Mouse (Mus musculus) cerebellum, postnatal 4 days (tissue): ENCODE data around the gene Clcnkb.

Source experiments
- DNase-seq, 2 experiments: peaks; one replicate each; pipeline ENCODE4 v3.0.0; 2022; ENCODE audit warnings: low spot score in 2 of 2, mixed read lengths in 1 of 2

The Clcnkb gene

GRCm38 (mm10) chr4:141405314-141405622 is 10.5 kb downstream of the Clcnkb start:
- no peak for DNase-seq

DNA sequence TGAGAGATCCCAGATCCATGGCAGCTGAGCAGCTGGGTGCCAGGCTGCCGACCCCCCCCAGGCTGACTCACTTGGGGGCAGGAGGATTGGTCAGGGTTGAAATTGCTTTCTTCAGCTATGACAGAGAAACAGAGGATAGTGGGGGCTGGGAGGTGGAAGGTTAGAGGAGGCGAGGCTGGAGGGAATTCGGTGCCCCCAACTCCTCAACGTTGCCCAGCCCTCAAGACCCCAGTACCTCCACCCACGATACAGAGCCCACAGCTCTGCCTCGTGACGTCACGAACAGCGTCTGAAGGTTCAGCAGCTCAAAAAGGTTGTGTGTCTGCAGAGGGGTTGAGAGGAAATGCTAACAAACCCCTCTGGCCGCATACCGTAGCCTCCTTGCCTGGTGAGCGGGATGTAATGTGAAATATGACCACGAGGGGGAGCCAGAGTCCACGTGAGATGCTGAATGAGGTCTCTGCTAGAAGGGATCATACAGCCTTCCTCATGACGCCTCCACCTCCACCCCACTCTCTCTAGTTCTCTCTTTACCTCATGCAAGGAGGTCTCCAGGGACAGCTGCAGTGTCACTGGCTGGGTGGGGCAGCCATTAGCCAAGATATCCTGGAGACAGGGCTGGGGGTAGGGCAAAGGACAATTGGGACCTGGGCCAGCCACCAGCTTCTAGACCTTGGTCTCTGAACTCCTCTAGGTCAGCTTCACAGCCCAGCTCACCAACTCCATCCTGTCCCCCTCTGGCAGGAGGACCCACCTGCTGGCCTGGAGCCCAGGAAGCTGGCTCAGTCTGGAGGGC is 11.1 kb downstream of the Clcnkb start:
- peak; percentile 94 for DNase-seq

DNA sequence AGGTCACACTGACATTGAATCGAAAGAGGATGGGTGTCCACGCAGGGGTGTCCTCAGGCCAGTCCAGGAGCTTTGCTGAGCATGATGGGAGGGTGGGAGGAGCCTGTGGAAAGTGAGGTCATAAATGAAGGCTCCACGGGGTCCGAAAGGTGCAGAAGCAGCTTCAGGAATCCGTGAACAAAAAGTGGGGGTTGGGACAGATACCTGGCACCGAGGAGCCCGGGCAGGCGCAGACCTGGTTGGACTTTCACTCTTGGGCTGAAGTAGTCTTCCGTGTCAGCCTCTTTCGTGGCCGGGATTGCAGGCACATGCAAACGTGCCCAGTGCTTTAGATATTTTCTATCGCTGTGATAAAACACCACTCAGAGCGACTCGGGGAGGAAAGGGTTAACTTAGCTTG is 15.6 kb downstream of the Clcnkb start:
- no peak for DNase-seq

DNA sequence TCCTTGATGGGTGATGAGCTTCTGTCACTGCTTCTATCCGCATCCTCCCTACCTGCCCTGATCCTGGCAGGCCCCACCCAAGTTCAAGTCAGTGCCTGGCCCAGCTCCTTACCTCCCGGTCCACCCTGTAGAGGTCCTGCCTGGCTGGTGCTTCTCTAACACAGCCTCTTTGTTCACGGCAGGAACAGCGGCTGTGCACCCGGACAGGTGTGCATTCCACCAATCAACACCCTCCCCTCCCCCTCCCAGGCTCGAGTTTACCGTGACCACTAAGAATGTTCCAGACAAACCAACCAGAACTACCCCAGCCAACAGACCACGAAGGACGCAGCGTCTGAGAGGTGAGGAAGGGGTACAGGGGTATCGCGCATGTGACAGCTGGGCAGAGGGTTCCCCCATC is 17.3 kb downstream of the Clcnkb start, which contains the start of gene Clcnka:
Gene Clcnka (minus strand): TSS at position 180 of the 400 bp plus-strand sequence.
- no peak for DNase-seq

- no peak for DNase-seq
Observed at GRCm38 (mm10) chr4:141397861-141398260, 18.0 kb downstream of the Clcnkb start.

DNA sequence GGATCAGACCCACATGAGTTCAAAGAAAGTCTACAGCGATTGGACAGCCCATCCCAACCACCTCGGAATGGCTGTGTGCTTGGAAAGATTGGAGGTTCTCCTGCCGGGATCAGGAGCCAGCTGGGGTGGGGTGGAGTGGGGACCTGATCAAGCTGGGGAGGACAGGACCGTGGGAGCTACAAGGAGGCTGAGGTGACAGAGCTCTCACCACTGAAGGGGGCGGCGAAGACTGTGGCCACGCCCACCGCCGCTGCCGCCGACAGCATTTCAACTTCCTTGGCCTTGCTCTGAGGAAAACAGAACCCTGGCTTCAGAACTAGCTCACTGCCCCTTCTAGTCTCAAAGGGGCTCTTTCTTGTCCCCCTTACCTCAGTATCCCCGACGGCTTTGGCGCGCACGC is 21.1 kb downstream of the Clcnkb start:
- no peak for DNase-seq

GRCm38 (mm10) chr4:141391293-141391692 is 24.5 kb downstream of the Clcnkb start:
- DNase-seq: no peak

DNA sequence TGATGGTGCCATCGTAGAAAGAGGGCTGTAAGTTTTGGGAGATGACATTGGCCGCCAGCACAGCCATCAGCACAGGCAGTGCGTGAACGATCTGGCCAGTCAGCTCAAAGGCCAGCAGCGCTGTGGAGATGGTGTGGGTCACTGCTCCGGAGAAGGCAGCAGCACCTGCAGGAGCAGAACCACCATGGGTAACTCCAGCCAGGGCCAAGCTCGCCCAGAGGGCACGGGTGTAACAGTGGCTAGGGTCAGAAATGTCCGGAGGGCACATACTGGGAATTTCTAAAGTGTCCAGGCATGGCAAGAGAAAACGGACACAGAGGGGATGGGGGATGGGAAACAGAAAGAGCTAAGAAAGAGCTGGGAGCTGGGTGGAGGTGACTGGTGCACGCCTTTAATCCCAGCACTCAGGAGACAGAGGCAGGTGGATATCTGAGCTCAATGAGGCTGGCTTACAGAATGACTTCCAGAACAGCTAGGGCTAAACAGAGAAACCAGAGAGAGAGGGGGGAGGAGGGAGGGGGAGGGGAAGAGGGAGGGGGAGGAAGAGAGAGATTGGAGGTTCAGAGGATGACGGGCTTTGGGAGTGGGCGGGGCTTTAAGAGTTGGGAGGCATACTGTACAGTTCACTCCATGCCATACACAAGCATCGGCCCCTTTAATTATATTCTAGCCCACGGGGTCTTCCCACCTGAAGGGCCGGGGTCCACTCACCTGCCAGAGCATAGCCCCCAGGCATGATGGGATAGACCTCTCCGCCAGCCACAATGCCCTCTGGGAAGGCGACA is 26.3 kb downstream of the Clcnkb start:
- DNase-seq: no peak

- no peak for DNase-seq
Observed at GRCm38 (mm10) chr4:141387933-141388332, 27.9 kb downstream of the Clcnkb start.

GRCm38 (mm10) chr4:141387093-141387784 is 28.6 kb downstream of the Clcnkb start:
- peak; percentile 52 to 78 for DNase-seq

- DNase-seq: no peak
Observed at GRCm38 (mm10) chr4:141386150-141386549, 29.7 kb downstream of the Clcnkb start.

DNA sequence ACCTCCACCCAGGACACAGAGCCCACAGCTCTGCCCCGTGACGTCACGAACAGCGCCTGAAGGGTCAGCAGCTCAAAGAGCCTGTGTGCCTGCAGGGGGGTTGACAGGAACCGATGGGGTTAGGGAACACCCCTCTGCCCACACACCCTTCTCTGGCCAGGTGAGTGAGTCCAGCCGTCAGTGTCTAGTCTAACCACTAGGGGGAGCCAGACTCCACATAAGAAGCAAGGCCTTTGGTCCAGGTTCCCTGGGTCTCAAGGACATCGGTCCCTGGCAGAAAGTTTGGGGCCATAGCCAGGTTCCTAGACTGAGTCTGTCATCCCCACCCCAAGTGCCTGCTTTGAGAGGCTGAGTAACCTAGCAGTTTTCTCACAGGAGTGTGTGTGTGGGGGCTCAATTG is 30.5 kb downstream of the Clcnkb start:
- peak in 1 of 2 experiments; percentile 42 for DNase-seq

DNA sequence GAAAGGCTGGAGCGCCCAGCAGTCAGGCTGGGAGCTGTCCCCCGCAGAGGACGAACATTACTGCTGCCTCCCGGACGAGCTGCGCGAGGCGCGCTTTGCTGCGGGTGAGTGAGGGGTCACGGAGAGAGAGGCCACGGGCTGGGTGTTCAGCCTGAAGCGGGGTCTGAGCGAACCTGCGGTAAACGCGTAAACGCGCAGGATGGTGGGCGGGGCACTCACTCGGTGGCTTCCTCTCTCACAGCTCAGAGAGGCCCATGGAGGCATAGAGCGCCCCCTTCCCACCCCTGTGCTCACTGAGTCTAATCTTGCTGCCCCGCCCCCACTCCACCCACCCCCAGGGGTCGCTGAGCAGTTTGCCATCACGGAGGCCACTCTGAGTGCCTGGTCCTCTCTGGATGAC is 33.4 kb downstream of the Clcnkb start:
- no peak for DNase-seq

- DNase-seq: no peak
Observed at GRCm38 (mm10) chr4:141379674-141380073, 36.1 kb downstream of the Clcnkb start.

- DNase-seq: no peak
Observed at GRCm38 (mm10) chr4:141372426-141372825, 43.4 kb downstream of the Clcnkb start.

- DNase-seq: no peak
Observed at GRCm38 (mm10) chr4:141367997-141368791, 47.6 kb downstream of the Clcnkb start, which contains the start of gene Fam131c. Fam131c (plus strand) TSS chr4:141368220.

- no peak for DNase-seq
Observed at GRCm38 (mm10) chr4:141365876-141366275, 49.9 kb downstream of the Clcnkb start.

DNA sequence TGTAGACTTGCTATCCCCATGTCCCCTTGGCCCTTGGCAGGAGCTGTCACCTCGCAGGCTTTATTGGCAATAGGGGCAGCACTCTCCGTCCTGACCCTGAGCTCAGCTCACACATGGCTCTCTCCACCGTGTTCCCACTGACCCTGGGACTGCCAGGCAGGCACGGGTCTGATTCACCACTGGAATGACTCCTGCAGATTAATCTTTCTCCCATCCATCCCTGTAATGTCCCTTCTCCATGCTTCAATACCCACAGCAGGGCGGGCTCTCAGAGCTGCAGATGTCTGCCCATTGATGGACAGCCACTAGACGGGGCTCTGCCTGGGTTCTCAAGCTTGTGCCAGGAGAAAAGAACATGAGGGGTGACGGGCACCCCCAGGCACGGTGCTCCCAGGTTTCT is 50.7 kb downstream of the Clcnkb start:
- DNase-seq: no peak

GRCm38 (mm10) chr4:141362937-141363548 is 52.8 kb downstream of the Clcnkb start:
- DNase-seq: peak; percentile 70 to 87

DNA sequence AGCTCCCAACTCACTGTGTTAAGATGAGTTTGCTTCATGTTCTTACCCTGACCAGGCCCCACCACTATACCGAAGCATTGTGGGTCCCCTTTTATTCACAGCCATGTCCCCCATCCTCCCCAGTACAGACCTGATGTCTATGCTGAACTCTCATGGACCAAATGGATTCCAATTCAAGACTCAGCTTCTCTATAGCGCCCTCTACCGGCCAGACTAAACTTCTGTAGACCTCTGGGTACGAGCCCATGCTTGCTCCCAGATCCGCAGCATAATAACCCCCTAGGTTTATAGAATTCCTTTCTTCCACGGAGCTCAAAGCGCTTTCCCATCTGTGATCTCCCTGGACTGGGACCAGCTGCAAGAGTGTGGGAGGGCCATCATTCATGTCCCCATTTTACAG is 55.0 kb downstream of the Clcnkb start:
- peak in 1 of 2 experiments; percentile 18 for DNase-seq

- DNase-seq: no peak
Observed at GRCm38 (mm10) chr4:141359222-141359621, 56.6 kb downstream of the Clcnkb start.
